Mouse (Mus musculus): ENCODE measurements around the gene Slc15a1. TPM values are rescaled to one million over a fixed set of nuclear protein-coding genes. Genes with fewer than 3 reads are reported as not detected.

Slc15a1 gene
- under 1 TPM; 0.10 to 0.32 TPM for total RNA-seq (2021)

DNA sequence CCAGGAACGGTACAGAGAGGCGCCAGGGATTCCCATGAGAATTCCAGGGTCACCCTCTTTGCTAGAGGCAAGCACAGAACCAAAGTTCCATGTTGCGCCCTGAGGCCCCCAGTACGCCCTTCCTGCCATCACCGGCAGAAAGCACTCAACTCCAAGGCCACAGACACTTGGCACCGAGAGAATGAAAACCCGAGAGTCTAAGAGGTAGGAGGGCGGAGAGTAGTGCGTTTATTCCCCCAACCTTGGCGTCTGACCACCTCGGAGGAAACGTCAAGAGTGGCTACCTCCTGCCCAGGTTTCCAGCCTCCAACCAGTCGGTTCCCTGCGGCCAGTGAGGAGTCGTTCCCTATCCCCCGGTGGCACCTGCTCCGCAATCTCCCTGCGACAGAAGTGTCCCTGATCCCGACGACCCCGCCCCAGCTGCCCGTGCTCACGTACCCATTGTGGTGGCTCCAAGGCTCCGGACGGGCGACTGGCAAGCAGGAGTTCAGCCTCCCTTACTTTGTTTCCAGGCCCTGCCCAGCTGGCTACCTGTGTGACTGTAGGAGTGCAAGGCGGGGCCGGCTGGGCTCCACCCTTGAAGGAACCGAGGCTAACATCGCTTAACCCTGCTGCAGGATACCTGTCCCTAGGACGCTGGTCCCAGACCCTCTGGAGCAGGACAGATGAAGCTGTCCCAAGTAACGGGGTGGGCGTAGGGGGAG, at the start of gene Slc15a1:
Gene Slc15a1, minus strand, starts transcription at position 472 of the 704 bp plus-strand sequence.
- DNase-seq (ENCODE audit: extremely low spot score in 1 of 2, low spot score in 2 of 2), result no peak
- intact Hi-C loops (cut with DNase I), result no loop called here

DNA sequence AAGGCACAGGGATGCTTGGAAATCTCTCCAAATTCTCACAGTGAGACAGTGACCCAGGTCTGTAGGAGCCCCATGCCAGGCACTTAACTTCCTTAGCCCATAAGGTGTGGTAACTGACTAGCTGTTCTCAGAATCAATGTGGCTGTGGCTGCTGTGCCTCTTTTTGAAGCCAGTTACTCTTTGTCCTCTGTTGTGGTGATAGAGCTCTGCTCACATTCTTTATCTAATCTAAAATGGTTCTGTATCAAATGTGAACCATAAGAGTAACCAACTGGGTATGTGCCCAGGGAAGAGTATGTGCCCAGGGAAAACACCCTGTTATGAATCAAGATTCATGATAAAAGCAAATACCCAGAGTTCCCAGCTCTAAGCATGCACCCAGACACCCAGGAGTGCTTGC, 48.7 kb upstream of the Slc15a1 start:
- intact Hi-C loops (cut with DNase I), result no loop called here
- DNase-seq (ENCODE audit: extremely low spot score in 1 of 2, low spot score in 2 of 2), result no peak

DNA sequence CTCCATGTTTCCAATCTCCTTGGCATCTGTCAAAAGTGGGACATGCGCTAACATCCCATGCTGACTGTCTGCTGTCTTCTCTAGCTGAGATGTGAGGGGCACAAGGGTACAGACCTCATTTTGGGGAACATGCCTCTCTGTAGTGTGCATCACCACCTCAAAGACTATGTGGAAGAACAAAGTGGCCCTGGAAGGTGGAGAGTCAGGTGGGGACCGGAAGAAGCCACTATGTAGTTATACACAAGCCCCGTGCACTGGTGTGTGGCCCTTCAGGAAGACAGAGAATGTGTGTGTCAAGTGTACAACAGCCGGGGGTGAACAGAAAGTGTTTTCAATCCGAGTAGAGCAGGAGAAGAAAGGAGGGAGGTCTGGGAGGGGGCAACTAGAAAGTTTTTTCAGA, 47.5 kb upstream of the Slc15a1 start:
- intact Hi-C loops (cut with DNase I), result no loop called here
- DNase-seq (ENCODE audit: extremely low spot score in 1 of 2, low spot score in 2 of 2), result no peak

DNA sequence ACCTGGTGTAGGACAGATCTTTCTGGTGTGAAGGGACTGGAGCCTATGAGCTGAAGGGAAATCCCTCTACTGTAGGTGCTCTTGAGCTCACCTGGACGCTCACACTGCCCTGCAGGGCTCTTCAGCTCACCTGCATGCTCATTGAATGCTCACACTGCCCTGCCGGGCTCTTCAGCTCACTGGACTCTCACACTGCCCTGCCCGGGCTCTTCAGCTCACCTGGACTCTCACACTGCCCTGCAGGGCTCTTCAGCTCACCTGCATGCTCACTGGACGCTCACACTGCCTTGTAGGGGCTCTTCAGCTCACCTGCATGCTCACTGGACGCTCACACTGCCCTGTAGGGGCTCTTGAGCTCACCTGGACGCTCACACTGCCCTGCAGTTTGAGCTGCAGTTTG, 44.8 kb upstream of the Slc15a1 start:
- DNase-seq (ENCODE audit: extremely low spot score in 1 of 2, low spot score in 2 of 2), result no peak
- intact Hi-C loops (cut with DNase I), result no loop called here

DNA sequence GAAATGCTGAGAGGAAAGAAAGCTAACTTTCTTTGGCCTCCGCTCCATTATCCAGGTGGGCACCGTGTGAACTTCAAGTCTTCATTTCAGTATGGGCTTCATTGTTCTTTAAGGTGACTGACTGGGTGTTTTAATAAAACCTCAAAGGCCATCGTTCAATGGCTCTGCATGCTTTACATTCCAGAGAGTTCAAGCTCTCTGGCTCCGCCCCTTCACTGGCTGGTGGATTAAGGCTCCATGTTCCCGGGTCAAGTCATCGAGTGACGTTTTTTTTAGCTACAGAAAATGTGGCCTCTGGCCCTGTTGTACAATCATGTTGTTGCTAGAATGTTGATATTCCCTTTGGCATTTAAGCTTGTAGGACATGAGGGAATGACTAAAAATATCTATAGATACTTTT, 42.7 kb upstream of the Slc15a1 start:
- DNase-seq (ENCODE audit: extremely low spot score in 1 of 2, low spot score in 2 of 2), result no peak
- intact Hi-C loops (cut with DNase I), result no loop called here

DNA sequence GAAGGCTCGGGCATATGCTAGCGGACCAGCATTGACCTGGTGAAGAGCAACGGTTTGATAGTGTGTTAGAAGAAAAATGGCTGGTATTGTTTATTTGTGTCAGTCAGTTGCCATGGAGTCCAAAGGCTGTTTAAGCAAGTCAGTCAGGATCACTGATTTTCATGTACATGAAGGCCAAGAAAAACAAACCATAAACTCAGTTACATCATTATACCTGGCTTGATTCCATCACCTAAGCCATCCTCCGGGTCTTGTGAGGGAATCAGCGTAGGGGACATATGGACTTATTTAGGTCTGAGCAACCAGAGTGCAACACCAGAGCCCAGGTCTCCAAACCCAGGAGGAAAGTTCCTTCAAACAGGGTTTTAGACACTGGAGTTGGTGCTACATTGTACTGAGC, 41.6 kb upstream of the Slc15a1 start:
- no peak for DNase-seq (ENCODE audit: extremely low spot score in 1 of 2, low spot score in 2 of 2)
- intact Hi-C loops (cut with DNase I), result no loop called here

DNA sequence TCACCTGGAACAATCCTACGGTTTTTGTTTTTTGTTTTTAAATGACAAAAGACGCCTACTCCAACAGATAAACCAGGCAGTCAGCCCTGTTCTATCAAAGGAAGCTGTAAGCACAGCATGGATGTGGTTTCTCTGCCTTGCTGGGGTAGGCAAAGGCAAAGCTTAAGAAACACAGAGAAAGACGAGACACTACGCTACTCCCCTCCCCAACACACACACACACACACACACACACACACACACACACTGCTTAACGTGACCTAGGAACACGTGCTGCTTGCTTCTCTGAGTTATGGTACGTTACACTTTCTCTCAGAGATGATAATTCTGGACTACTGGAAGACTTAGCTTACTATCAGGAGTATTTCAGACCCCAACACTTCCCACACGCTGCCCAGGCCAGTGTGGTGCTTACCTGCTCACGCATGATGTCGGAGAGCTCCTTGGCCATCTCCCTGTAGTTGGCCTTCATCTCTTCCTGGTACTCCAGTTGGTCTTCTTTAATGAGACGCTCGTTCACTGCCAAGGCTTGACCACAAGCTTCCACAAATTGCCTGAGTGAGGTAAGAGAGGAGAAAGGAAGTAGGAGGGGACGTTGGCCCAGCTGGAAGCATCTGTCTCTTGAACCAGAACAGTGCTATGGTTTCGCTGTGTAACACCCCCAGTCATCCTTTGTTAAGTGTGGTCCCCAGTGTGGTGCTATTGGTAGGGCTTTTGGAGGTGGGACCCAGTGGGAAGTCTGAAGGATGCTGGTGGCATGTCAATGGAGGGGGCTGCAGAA, 40.7 kb upstream of the Slc15a1 start:
- intact Hi-C loops (cut with DNase I), result no loop called here
- DNase-seq (ENCODE audit: extremely low spot score in 1 of 2, low spot score in 2 of 2), result no peak

DNA sequence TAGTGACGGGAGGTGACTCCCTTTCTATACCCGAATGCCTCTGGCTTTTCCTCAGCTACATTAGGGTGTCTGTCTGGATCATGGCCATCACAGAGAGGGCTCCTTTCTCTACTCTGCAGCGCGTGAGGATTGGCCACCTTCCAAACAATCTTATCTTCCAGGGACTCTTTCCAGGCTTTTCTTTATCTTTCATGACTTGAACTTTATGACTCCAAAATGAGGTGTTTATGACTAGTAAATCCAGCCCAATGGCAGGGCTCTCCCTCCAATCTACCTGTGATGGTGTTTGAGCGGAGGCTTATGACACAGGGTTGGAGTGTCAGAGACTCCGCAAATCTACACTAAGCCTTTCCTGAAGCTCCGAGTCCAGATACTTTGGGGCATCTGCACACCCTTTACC, 36.2 kb upstream of the Slc15a1 start:
- DNase-seq (ENCODE audit: extremely low spot score in 1 of 2, low spot score in 2 of 2), result no peak
- intact Hi-C loops (cut with DNase I), result no loop called here

DNA sequence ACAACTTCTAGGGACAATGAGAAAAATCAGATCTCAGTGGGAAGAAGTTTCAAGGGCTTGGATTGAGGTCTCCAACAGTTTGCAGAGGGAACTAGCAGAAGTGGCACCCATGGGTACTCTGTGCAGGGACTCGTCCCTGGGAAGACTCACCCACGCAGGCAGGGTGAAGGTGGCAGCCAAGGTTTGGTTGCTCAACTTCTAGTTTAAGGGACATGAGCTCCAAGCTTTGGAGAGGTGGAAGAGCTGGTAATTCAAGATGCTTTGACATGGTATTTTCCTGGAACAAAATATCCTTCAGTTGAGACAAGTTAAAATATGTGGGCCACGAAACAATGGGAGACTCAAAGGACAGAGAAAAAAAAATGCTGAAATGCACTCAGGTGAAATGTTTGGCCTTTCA, 29.4 kb upstream of the Slc15a1 start:
- intact Hi-C loops (cut with DNase I), result no loop called here
- DNase-seq (ENCODE audit: extremely low spot score in 1 of 2, low spot score in 2 of 2), result no peak

DNA sequence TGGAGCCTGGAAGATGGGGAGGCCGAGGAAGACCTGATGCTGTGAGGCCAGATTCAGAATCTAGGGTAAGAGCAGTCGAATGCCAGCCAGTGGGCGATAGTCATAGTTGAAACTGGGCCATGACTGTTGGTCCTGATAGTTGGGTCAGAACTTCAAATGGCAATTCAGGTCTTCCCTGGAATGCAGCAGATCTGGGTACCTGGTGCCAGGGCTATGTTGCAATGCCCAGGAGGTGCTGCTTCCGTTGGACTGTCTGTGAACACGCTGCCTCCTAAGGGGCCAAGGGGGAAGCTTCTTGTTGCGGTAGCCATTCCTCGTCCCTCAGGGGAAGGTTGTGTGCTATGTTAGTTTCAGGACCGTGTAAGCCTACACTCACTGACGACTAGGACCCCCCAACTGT, 25.8 kb upstream of the Slc15a1 start:
- intact Hi-C loops (cut with DNase I), result no loop called here
- DNase-seq (ENCODE audit: extremely low spot score in 1 of 2, low spot score in 2 of 2), result no peak

DNA sequence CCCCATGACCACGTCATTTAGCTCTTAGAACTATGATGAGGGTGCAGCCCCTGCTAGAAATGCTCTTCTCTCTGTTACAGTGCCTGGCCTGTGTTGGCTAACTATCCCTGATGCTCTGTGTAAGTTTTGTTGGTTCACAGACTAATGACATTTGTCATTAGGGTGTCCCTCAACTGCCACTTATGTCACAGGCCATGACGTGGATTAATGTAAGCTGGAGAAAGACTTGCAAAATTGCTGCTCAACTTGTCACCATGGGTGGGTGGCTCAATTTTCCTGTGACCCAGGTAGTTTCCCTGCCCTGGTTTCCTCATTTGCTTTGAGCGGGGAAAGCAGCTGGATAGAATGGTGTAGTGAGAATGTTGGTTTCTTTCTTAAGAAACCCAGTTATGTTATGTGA, 22.8 kb upstream of the Slc15a1 start:
- intact Hi-C loops (cut with DNase I), result no loop called here
- DNase-seq (ENCODE audit: extremely low spot score in 1 of 2, low spot score in 2 of 2), result no peak

DNA sequence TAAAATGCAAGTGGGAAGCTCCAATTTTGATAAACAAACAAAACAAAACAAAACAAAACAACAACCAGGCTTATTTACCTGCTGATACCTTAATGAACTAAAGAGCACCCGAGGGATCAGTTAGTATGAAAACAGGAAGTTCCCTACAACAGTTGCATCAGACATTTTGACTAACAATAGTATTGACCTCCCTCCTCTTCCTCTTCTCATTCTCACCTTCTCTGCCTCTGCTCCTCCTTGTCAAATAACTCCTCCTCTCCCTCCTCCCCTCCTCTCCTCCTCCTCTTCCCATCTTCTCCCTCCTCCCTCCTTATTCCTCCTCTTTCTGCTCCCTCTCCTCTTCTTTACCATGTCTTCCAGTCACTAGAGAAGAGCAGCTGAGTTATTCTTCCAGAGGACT, 22.1 kb upstream of the Slc15a1 start:
- intact Hi-C loops (cut with DNase I), result no loop called here
- DNase-seq (ENCODE audit: extremely low spot score in 1 of 2, low spot score in 2 of 2), result no peak

DNA sequence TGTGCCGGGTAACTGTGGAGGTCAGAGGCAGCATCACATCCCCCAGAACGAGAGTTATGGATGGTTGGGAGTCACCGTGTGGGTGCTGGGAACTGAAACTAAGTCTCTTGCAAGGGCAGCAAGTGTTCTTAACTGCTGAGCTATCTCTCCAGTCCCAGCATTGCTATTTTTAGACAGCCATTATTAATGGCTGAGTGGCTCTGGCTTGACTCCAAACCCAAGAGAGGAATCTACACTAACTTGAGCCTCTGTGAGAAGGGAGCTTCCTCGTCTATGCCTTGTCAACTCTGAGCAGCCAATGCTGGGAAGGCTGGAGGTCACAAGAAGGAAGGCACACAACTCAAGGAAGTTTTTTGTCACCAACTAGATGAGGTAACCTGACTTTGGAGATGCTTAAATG, 16.7 kb upstream of the Slc15a1 start:
- intact Hi-C loops (cut with DNase I), result no loop called here
- DNase-seq (ENCODE audit: extremely low spot score in 1 of 2, low spot score in 2 of 2), result no peak

DNA sequence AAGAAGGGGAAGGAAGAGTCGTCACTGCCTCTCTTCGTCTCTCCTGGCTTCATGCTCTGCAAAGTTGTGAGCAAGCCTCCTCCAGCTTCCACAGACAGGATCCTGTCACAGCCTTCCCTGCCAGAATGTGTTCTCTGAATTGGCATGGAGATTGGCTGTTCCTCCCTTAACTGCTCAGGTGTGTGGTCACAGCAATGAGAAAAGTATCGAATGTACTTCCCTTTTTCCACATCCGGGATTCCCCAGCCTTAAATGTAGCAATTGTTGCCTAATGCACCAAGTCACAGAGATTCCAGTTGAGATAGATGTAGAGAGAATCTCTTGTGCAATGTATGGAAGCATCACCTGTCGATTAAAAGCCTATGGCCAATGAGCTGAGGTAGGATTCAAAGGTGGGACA, 11.8 kb upstream of the Slc15a1 start:
- intact Hi-C loops (cut with DNase I), result no loop called here

DNA sequence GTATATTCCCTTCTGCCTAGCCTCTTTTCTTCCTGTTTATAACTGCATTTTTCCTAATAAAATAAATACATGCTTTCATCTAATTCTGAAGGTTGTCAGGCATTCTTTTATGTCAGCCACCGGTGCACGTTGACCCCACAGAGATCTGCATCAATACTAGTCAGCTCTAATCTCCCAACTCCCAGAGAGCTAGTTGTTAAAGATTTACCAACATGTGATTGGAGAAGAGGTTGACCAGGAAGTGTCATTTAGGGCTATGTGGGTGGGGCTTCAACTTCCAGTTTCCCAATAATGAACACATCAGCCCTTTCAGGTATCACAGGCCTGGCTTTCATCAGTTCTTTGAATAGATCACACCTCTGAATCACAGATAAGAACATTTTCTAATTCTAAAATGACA, 3.9 kb upstream of the Slc15a1 start:
- no peak for DNase-seq (ENCODE audit: extremely low spot score in 1 of 2, low spot score in 2 of 2)
- intact Hi-C loops (cut with DNase I), result no loop called here

More for the DNA sequence above, 11.8 kb upstream of the Slc15a1 start:
- no peak for DNase-seq (ENCODE audit: extremely low spot score in 1 of 2, low spot score in 2 of 2)

DNA sequence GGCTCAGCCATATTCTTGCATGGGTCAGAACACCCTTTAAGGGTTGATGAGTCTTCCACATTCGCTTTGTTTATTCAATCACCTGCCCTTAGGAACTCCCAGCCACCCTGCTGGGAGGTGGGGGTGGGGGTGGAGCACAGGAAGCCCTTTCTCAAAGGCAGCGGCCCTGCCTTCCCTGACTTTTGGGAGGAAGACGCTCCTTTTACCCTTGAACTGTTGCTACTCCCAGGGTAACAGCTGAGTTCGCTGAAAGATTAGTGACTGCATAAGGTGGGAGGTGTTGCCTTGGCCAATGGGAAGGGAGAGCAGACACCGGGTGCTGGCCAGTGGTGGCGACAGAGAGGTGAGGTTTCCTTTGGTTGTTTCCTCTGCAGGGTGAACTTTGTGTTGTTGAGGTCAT, 1.3 kb upstream of the Slc15a1 start:
- intact Hi-C loops (cut with DNase I), result no loop called here
- DNase-seq (ENCODE audit: extremely low spot score in 1 of 2, low spot score in 2 of 2), result no peak

DNA sequence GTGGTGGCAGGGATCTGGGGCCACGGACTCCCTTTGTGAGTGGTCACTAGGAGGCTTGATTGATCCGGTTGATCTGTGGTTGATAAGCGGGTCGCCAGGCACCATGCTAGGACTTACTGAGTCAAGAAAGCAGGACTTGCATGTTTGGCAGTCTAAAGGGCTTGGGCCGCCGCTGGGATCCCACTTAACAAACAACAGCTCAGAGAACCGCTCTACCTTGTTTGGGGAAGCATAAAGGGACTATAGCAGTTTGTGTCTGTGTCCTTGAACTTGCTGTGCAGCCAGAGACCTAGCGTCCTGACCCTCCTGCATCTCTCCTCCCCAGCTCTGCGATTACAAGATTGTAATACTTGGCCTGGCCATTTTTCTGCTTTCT, 421 bp upstream of the Slc15a1 start:
- no peak for DNase-seq (ENCODE audit: extremely low spot score in 1 of 2, low spot score in 2 of 2)
- intact Hi-C loops (cut with DNase I), result no loop called here

DNA sequence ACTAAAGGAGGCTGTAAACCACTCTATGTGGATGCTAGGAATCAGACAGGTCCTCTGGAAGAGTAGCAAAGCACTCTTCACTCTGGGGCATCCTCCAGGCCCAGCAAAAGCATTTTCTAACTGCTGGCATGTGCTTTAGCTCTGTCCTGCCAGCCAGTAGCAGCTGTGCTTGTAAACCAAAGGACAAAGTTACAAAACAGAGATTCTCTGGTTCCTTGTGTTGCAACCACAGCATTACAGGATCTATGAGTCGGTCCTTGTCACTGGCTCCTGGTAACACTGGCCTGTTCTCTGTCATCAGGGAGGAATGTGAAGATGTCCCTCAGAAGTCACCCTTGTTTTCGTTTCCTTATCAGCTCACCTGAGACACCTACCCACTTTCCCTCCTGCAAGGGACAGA, 4.5 kb downstream of the Slc15a1 start:
- DNase-seq (ENCODE audit: extremely low spot score in 1 of 2, low spot score in 2 of 2), result no peak
- intact Hi-C loops (cut with DNase I), result no loop called here

DNA sequence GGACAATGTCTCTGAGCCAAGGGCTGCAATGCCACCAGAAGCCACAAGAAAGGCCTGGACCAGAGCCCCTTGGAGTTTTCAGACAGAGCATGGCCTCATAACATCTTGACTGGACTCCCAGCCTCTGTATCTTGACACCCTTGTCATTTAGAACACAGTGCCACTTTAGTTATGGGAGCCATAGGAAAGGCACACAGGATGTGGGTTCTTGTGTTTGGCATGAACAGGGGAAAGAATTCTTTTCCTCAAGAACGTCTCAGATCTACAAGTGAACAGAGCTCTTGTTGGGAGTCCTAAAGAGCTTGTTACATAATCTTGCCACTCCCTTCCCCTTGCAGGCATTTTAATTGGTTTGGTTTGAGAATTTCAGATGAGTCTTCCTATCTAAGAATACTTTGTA, 5.3 kb downstream of the Slc15a1 start:
- no peak for DNase-seq (ENCODE audit: extremely low spot score in 1 of 2, low spot score in 2 of 2)
- intact Hi-C loops (cut with DNase I), result no loop called here

DNA sequence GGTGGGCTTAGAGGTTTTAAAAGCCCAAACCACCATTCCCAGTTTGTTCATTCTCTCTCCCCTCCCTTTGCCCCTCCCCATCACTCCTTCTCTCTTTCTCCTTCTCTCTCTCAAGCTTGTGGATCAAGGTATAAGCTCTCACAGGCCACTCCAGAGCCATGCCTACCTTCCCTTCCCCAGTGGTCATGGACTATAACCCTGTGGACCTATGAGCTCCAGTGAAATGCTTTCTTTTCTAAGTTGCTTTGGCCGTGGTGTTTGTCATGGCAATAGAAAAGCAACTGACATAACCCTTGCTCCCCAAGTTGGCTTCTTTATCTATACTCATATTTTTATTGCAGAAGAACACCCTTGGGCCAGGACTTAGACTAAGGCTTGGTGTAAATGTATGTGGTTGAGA, 7.3 kb downstream of the Slc15a1 start:
- DNase-seq (ENCODE audit: extremely low spot score in 1 of 2, low spot score in 2 of 2), result no peak
- intact Hi-C loops (cut with DNase I), result no loop called here

DNA sequence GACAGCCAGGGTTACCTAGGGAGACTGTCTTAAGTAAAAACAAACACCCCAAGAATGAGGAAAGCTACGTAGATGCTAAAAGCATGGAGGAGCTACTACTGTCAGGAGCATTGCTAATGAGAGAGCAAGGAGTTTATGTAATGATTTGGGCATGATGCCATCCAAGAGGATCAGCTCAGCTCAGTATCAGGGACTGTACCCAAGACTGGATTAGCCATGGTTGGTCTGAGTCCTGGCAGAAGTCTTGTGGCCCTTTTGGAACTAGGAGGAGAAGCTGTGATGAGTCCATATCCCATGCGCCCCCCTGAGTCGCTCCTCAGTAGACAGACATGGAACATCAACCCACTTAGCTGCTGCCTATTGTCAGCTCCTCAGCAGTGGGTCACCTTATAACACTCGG, 9.3 kb downstream of the Slc15a1 start:
- no peak for DNase-seq (ENCODE audit: extremely low spot score in 1 of 2, low spot score in 2 of 2)
- intact Hi-C loops (cut with DNase I), result no loop called here

Data from left cerebral cortex, postnatal 10 days (tissue).